Mouse (Mus musculus) liver, embryonic 14.5 days (tissue): ENCODE measurements around the gene Peli2. TPM values are rescaled to one million over a fixed set of nuclear protein-coding genes. Genes with fewer than 3 reads are reported as not detected.

Source experiments
- ATAC-seq: fragments of 200-750 bp; cut with Nextera tagmentation; 2 replicates; pipeline ENCODE4 v1.8.0; 2017; ENCODE audit warnings: moderate number of reproducible peaks, mild to moderate bottlenecking, moderate library complexity; ENCODE audit not compliant: insufficient read depth
- DNase-seq, 3 experiments: peaks; one replicate each; pipeline ENCODE4 v3.0.0-alpha.2; 2012 to 2013; ENCODE audit warnings: low read depth in 3 of 3, low spot score in 3 of 3
- H3K27ac ChIP-seq: fragments of 300-500 bp; sonication (generic); 2 replicates; pipeline ENCODE4 v1.5.1; 2014; ENCODE audit warnings: moderate library complexity, mild to moderate bottlenecking, control low read depth, inconsistent platforms
- H3K27me3 ChIP-seq: fragments of 300-500 bp; sonication (generic); 2 replicates; pipeline ENCODE4 v1.6.1; 2014; ENCODE audit warnings: mild to moderate bottlenecking, low read length, moderate library complexity; ENCODE audit not compliant: control insufficient read depth, insufficient read depth
- H3K36me3 ChIP-seq: fragments of 300-500 bp; sonication (generic); replicated peaks from 2 replicates; pipeline ENCODE4 v1.6.1; 2014; ENCODE audit warnings: low read depth; ENCODE audit not compliant: control insufficient read depth, insufficient read depth
- H3K4me1 ChIP-seq, 2 experiments: fragments of 200-500 bp in 1 of 2; fragments of 300-500 bp in 1 of 2; sonication (generic) in 1 of 2; replicated peaks; 2 replicates each; pipeline ENCODE4 v1.6.1; 2012 to 2014; ENCODE audit warnings: antibody characterized with exemption in 1 of 2, inconsistent platforms in 1 of 2, low read length in 1 of 2; ENCODE audit not compliant: control insufficient read depth in 2 of 2, insufficient read depth in 2 of 2
- H3K4me2 ChIP-seq: fragments of 300-500 bp; sonication (generic); 2 replicates; pipeline ENCODE4 v1.6.1; 2014; ENCODE audit warnings: low read depth, mild to moderate bottlenecking, control low read depth, moderate library complexity
- H3K4me3 ChIP-seq, 2 experiments: fragments of 200-500 bp in 1 of 2; fragments of 300-500 bp in 1 of 2; sonication (generic) in 1 of 2; 2 replicates each; pipeline ENCODE4 v1.5.1; 2012 to 2014; ENCODE audit warnings: low read depth in 2 of 2, low read length in 2 of 2, mild to moderate bottlenecking in 2 of 2, control low read depth in 1 of 2, inconsistent platforms in 1 of 2, moderate library complexity in 1 of 2; ENCODE audit not compliant: insufficient read depth in 1 of 2
- H3K9ac ChIP-seq: fragments of 300-500 bp; sonication (generic); replicated peaks from 2 replicates; pipeline ENCODE4 v1.6.1; 2014; ENCODE audit warnings: mild to moderate bottlenecking, control low read depth, moderate library complexity
- H3K9me3 ChIP-seq: fragments of 300-500 bp; sonication (generic); 2 replicates; pipeline ENCODE4 v1.6.1; 2016; ENCODE audit warnings: low read length, mixed read lengths; ENCODE audit not compliant: control insufficient read depth
- CTCF ChIP-seq: IDR thresholded peaks from 2 replicates; pipeline ENCODE4 v1.5.1; 2016; ENCODE audit warnings: antibody characterized with exemption, low read depth, control low read depth
- EP300 ChIP-seq: IDR thresholded peaks from 2 replicates; pipeline ENCODE4 v1.6.1; 2016; ENCODE audit warnings: antibody characterized with exemption, low read depth
- WGBS: fragments of 180-500 bp; shearing (Covaris S2); extraction: QIAGEN DNeasy Blood & Tissue Kit; methylation state at CpG from one replicate; pipeline ENCODE4 v1.1.7; 2014; ENCODE audit not compliant: insufficient replicate concordance; 5-methylcytosine and 5-hydroxymethylcytosine counted together
- polyA plus RNA-seq, 2 experiments: library from polyadenylated mRNA; depleted of rRNA in 1 of 2; stranded (reverse) in 1 of 2; unstranded in 1 of 2; fragments of >200 nt; fragmentation: Nextera tagmentation in 1 of 2; extraction: Ambion mirVana in 1 of 2; gene quantifications; 2 replicates each; pipeline versions ENCODE4 v1.2.1 to v1.2.3; 2012 to 2014

The Peli2 gene
- polyA plus RNA-seq, 2 experiments, result 0.68 to 0.70 TPM

- Histone ChIP-seq H3K4me2 (no peak overlapping the region), H3K9me3 (no peaks in the 10 kb centered on the region), H3K4me1 (no peaks in the 10 kb centered on the region), H3K27ac (no peak overlapping the region), H3K4me3 (no peak overlapping the region), H3K27me3 (no peaks in the 10 kb centered on the region), H3K9ac (no peak overlapping the region), H3K36me3 (no peaks in the 10 kb centered on the region)
- DNase-seq, result no peak
- no peak for TF ChIP-seq EP300
- no peak for TF ChIP-seq CTCF
- no peak for ATAC-seq
- WGBS, result 36% methylated on average over 8 of the region's 8 CpGs
These were observed 68.7 kb downstream of the Peli2 start for GRCm38 (mm10) chr14:48189330-48189729.

DNA sequence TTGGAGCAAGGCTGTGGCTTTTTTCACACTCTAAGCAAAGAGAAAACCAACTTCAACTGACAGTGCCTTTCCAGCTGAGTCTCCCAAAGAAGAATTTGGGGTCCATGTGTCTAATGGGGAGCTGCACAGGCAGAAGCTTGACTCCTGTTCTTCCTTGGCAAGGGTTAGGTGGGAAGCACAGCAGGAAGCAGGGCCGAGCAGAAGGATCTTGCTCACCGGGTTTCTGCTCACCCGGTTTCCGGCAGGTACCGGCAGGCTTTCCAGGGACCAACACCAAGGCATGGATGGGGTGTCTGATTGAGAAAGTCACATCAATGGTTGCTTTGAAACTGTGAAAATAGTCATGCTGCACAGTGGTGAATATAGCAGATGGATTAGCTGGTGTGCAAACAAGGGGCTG is 70.3 kb downstream of the Peli2 start:
- Histone ChIP-seq H3K9ac (no peak overlapping the region), H3K4me3 (no peak overlapping the region), H3K4me2 (no peak overlapping the region), H3K27me3 (no peaks in the 10 kb centered on the region), H3K27ac (no peak overlapping the region), H3K36me3 (no peaks in the 10 kb centered on the region), H3K4me1 (no peaks in the 10 kb centered on the region), H3K9me3 (no peaks in the 10 kb centered on the region)
- ATAC-seq (no peak), DNase-seq (no peak)
- TF ChIP-seq EP300 (no peak), CTCF (no peak)
- WGBS, result 79% methylated on average over 5 of the region's 5 CpGs

- TF ChIP-seq EP300 (no peak), CTCF (no peak)
- no peaks in the 10 kb centered on the region for H3K9me3 ChIP-seq
- H3K4me3 ChIP-seq, result no peak overlapping the region
- no peaks in the 10 kb centered on the region for H3K27me3 ChIP-seq
- no peaks in the 10 kb centered on the region for H3K4me1 ChIP-seq
- no peak overlapping the region for H3K4me2 ChIP-seq
- no peak for DNase-seq
- H3K27ac ChIP-seq, result no peak overlapping the region
- H3K9ac ChIP-seq, result no peak overlapping the region
- ATAC-seq, result no peak
- no peaks in the 10 kb centered on the region for H3K36me3 ChIP-seq
- WGBS, result 66% methylated on average over 3 of the region's 3 CpGs
These were observed 71.3 kb downstream of the Peli2 start for GRCm38 (mm10) chr14:48191925-48192324.

- Histone ChIP-seq H3K27ac (no peak overlapping the region), H3K9ac (no peak overlapping the region), H3K4me3 (no peak overlapping the region), H3K4me2 (no peak overlapping the region), H3K9me3 (no peaks in the 10 kb centered on the region), H3K27me3 (no peaks in the 10 kb centered on the region), H3K4me1 (peaks cover 0 to 4% of the 10 kb centered on the region in 2 experiments; a peak in 2 of 4 replicates), H3K36me3 (no peaks in the 10 kb centered on the region)
- ATAC-seq (no peak), DNase-seq (no peak)
- WGBS, result 47% methylated on average over 5 of the region's 5 CpGs
- TF ChIP-seq EP300, result no peak
- TF ChIP-seq CTCF, result no peak
These were observed 76.2 kb downstream of the Peli2 start for GRCm38 (mm10) chr14:48196804-48197203.

DNA sequence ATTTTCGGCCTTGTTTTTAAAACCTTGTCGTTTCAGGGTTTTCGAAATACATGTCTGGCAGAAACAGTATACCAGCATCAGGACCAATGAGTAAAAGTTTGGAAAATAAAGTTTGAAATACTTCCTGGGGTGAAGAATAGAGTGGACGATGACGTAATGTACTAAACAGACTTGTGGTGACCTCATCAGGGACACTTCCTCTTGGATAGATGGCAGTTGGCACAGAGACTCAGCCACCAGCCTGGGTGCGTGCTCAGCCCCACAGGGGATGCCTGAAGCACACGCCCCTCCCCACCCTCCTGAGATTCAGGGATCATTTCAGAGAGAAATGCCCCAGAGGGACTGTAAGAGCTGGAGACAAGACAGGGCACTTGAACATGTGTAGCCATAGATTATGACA is 76.7 kb downstream of the Peli2 start:
- no peaks in the 10 kb centered on the region for H3K9me3 ChIP-seq
- no peak overlapping the region for H3K4me3 ChIP-seq
- ATAC-seq, result no peak
- TF ChIP-seq CTCF (no peak), EP300 (no peak)
- no peak overlapping the region for H3K27ac ChIP-seq
- no peak overlapping the region for H3K9ac ChIP-seq
- no peaks in the 10 kb centered on the region for H3K27me3 ChIP-seq
- H3K4me2 ChIP-seq, result no peak overlapping the region
- peaks cover 0 to 8% of the 10 kb centered on the region in 2 experiments; a peak in 2 of 4 replicates for H3K4me1 ChIP-seq
- no peaks in the 10 kb centered on the region for H3K36me3 ChIP-seq
- WGBS, result 51% methylated on average over 7 of the region's 7 CpGs
- no peak for DNase-seq
